Mouse (Mus musculus) testis, adult 2 months (tissue): ENCODE results near the gene Nusap1. TPM values are rescaled to one million over a fixed set of nuclear protein-coding genes. Genes with fewer than 3 reads are reported as not detected.
A peak's percentile ranks its signal among the peaks of the same experiment; 100 is the strongest.
"Not testable (repeated sequence)": the region's sequence is repeated elsewhere in the genome, so short reads cannot be mapped to it uniquely, and the experiment has no call there.

Source experiments
- H3K27ac ChIP-seq: fragments of 200-500 bp; 2 replicates; pipeline ENCODE4 v1.5.1; 2012; ENCODE audit warnings: low read depth, low read length; ENCODE audit not compliant: control insufficient read depth, insufficient read depth
- H3K27me3 ChIP-seq: fragments of 200-500 bp; 2 replicates; pipeline ENCODE4 v1.6.1; 2012; ENCODE audit warnings: mild to moderate bottlenecking, low read length, moderate library complexity; ENCODE audit not compliant: control insufficient read depth, insufficient read depth
- H3K36me3 ChIP-seq: fragments of 200-500 bp; 2 replicates; pipeline ENCODE4 v1.6.1; 2012; ENCODE audit warnings: mild to moderate bottlenecking, low read length; ENCODE audit not compliant: control insufficient read depth, insufficient read depth
- H3K4me1 ChIP-seq: fragments of 200-500 bp; 2 replicates; pipeline ENCODE4 v1.6.1; 2012; ENCODE audit warnings: low read length; ENCODE audit not compliant: control insufficient read depth, insufficient read depth
- H3K4me3 ChIP-seq: fragments of 200-500 bp; 2 replicates; pipeline ENCODE4 v1.5.1; 2012; ENCODE audit warnings: low read depth, mild to moderate bottlenecking, low read length, moderate library complexity, mixed read lengths; ENCODE audit not compliant: control insufficient read depth
- CTCF ChIP-seq: fragments of 200-500 bp; IDR thresholded peaks from 2 replicates; pipeline ENCODE4 v1.5.1; 2012; ENCODE audit warnings: low read depth, mild to moderate bottlenecking, inconsistent platforms, low read length, moderate library complexity; ENCODE audit not compliant: control insufficient read depth, insufficient read depth, insufficient replicate concordance
- POLR2A ChIP-seq: fragments of 200-500 bp; IDR thresholded peaks from 2 replicates; pipeline ENCODE4 v1.6.1; 2012; ENCODE audit warnings: low read depth, mild to moderate bottlenecking, inconsistent platforms, low read length, moderate library complexity; ENCODE audit not compliant: control insufficient read depth
- polyA plus RNA-seq: library from polyadenylated mRNA; depleted of rRNA; stranded (reverse); fragments of >200 nt; gene quantifications from 2 replicates; pipeline ENCODE4 v1.2.3, GENCODE M21; 2012

Gene Nusap1
- polyA plus RNA-seq, 1 experiment = 7.1 TPM

DNA sequence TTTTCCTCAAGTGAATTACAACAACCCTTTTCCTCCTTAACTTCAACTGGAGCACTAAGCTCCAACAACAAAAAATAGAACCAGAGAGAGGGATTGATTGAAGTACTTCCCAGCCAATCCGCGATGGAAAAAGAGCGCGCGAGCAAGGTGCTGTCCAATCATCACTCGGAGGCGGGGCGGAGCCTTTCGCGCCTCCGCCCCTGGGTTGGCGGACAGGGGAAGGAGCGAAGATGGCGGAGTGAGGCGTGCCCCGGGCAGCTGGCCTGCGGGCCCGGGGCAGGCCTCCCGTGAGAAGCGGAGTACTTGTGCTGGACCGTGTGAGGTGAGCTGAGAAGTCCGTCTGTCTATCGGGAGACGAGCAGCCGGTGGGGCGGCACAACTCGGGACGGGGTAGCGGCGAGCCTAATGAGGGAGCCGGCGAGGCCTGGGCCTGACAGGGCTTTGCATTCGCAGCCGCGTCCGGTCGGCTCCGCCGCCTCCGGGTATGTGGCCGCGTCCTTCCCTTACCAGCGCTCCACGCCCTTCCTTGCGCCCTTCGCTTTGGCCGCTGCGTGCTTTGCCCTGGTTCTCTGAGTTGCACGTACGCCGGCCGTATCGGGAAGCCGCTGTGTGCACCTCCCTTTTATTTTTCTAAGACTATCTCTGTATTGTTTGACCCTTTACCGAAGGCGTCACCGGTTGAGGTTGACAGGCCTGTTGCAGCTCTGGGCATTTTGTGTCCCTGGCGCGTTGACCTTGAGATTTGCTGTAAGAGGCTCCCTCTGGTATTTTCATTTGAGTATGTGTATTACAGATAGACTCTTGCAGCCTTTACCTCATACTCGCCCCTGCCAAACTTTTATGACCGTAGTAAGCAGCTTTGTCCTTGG lies 23.8 kb upstream of the Nusap1 start:
- TF ChIP-seq CTCF = no peak
- TF ChIP-seq POLR2A = peak; percentile 90
- Histone ChIP-seq H3K36me3 (peaks cover 5% of the 10 kb centered on the region), H3K4me3 (peak overlapping the region; percentile 84), H3K4me1 (no peaks in the 10 kb centered on the region), H3K27ac (peak overlapping the region; percentile 94), H3K27me3 (no peaks in the 10 kb centered on the region)

GRCm38 (mm10) chr2:119595308-119595707 lies 22.8 kb upstream of the Nusap1 start:
- Histone ChIP-seq H3K27me3 (no peaks in the 10 kb centered on the region), H3K4me1 (no peaks in the 10 kb centered on the region), H3K27ac (no peak overlapping the region), H3K36me3 (peaks cover 5% of the 10 kb centered on the region), H3K4me3 (no peak overlapping the region)
- no peak for TF ChIP-seq POLR2A

DNA sequence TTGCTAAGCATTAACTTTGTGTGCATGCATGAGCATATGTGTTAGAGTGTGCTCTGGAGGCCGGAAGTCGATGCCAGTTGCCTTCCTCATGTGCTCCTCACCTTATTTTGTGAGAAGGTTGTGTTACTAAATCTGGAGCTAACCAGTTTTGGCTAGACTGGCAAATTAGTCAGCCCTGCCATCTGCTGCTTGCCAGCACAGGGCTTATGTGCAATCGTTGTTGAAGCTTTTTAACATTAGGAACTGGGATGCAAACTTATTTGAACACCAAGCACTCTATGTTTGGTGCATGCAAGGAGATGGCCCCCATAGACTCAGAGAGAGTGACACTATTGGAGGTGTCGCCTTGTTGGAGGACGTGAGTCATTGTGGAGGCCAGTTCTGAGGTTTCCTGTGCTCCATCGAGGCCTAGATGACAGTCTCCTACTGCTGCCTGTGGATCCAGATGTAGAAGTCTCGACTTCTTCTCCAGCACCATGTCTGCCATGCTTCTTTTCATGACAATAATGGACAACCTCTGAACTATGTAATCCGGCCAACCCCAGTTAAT lies 21.2 kb upstream of the Nusap1 start:
- no peaks in the 10 kb centered on the region for H3K4me1 ChIP-seq
- peaks cover 5% of the 10 kb centered on the region for H3K36me3 ChIP-seq
- H3K27ac ChIP-seq = no peak overlapping the region
- H3K27me3 ChIP-seq = no peaks in the 10 kb centered on the region
- H3K4me3 ChIP-seq = no peak overlapping the region
- TF ChIP-seq POLR2A = no peak
- TF ChIP-seq CTCF = no peak

DNA sequence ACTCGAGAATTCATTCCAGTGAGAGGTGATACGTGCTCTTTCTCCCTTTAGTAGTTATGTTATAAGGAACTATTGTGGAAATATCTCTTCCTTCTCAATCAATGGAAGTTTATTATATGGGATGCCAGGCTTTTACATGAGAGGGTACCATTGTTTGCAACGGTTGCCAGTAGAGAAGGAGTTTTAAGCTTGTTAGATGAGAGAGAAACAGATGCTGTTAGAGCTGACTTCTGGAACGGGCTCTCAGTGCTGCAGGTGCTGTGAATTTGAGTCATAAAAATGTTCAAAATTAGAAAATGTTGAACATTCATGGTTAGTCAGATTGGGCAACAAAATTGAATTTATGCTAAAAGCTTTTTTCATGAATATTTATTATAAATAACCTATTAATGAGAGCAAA lies 17.1 kb upstream of the Nusap1 start:
- Histone ChIP-seq H3K4me3 (no peak overlapping the region), H3K27me3 (no peaks in the 10 kb centered on the region), H3K36me3 (peaks cover 7% of the 10 kb centered on the region), H3K4me1 (no peaks in the 10 kb centered on the region), H3K27ac (no peak overlapping the region)
- TF ChIP-seq POLR2A = no peak
- TF ChIP-seq CTCF = no peak

GRCm38 (mm10) chr2:119601575-119601974 lies 16.5 kb upstream of the Nusap1 start:
- H3K27me3 ChIP-seq, H3K36me3 ChIP-seq, H3K27ac ChIP-seq, H3K4me3 ChIP-seq, H3K4me1 ChIP-seq: not testable (repeated sequence)

- Histone ChIP-seq H3K4me1 (no peaks in the 10 kb centered on the region), H3K27ac (no peak overlapping the region), H3K4me3 (no peak overlapping the region), H3K36me3 (peaks cover 4% of the 10 kb centered on the region; the same call in 1 of the 2 replicates), H3K27me3 (no peaks in the 10 kb centered on the region)
- no peak for TF ChIP-seq CTCF
- TF ChIP-seq POLR2A = no peak
Observed at GRCm38 (mm10) chr2:119602488-119602887, 15.6 kb upstream of the Nusap1 start.

- Histone ChIP-seq H3K4me1 (no peaks in the 10 kb centered on the region), H3K4me3 (no peak overlapping the region), H3K27me3 (no peaks in the 10 kb centered on the region), H3K27ac (no peak overlapping the region), H3K36me3 (peaks cover 1% of the 10 kb centered on the region; the same call in 1 of the 2 replicates)
- no peak for TF ChIP-seq POLR2A
- no peak for TF ChIP-seq CTCF
Observed at GRCm38 (mm10) chr2:119603909-119604308, 14.2 kb upstream of the Nusap1 start.
